12 mouse cellular contexts compared by ENCODE assay signal in genomic region chr2:14739510-14739909, GRCm38 (mm10).
DNase-seq lines count a peak whose midpoint lies in the region; ATAC-seq lines count a peak whose summit lies in the region.
"Had no signal": no experiment of that assay in that cellular context is flagged by ENCODE, and none has a peak within 500 bp of the region (broad histone marks: within the 10 kb centered on the region; RNA-seq: fewer than 3 reads in every experiment).

No protein-coding gene starts in this region.

- H3K4me3 ChIP-seq in embryonic facial prominence, embryonic 13.5 days: no peak overlapping the region
- H3K4me3 ChIP-seq: forebrain, embryonic 13.5 days; heart, embryonic 15.5 days; lung, embryonic 15.5 days had no signal

- H3K27me3 ChIP-seq in embryonic facial prominence, embryonic 13.5 days: no peaks in the 10 kb centered on the region
- H3K27me3 ChIP-seq: forebrain, embryonic 13.5 days; heart, embryonic 15.5 days; lung, embryonic 15.5 days had no signal

- H3K27ac ChIP-seq in embryonic facial prominence, embryonic 13.5 days: no peak overlapping the region
- H3K27ac ChIP-seq: forebrain, embryonic 13.5 days; lung, embryonic 15.5 days had no signal

- ATAC-seq in embryonic facial prominence, embryonic 13.5 days (ENCODE audit: insufficient number of reproducible peaks, insufficient read depth, low FRiP score, low TSS enrichment, low read depth): no peak

- 78% methylated on average over 15 of the region's 15 CpGs for WGBS in embryonic facial prominence, embryonic 13.5 days

- no peak overlapping the region for H3K9ac ChIP-seq in embryonic facial prominence, embryonic 13.5 days
- H3K9ac ChIP-seq: forebrain, embryonic 13.5 days; heart, embryonic 15.5 days; lung, embryonic 15.5 days had no signal

- H3K9me3 ChIP-seq in embryonic facial prominence, embryonic 13.5 days: no peaks in the 10 kb centered on the region
- H3K9me3 ChIP-seq: forebrain, embryonic 13.5 days; heart, embryonic 15.5 days; lung, embryonic 15.5 days had no signal

- H3K4me2 ChIP-seq in embryonic facial prominence, embryonic 13.5 days: peak overlapping the region; percentile 4; the same call in 1 of the 2 replicates
- H3K4me2 ChIP-seq: heart, embryonic 15.5 days; lung, embryonic 15.5 days had no signal

- peak; percentile 40 to 47 for DNase-seq in left cerebral cortex, adult 18-20 months (ENCODE audit: low spot score in 2 of 2)
- no peak for DNase-seq in left cerebral cortex, adult 11 months (ENCODE audit: low spot score)
- DNase-seq in left cerebral cortex, postnatal 4 days: peak; percentile 3
- peak; percentile 32 for DNase-seq in right cerebral cortex, postnatal 14 days
- no peak for DNase-seq in kidney, adult 9 months
- DNase-seq in urinary bladder, postnatal 36 days (ENCODE audit: low spot score in 2 of 2): no peak
- no peak for DNase-seq in embryo, embryonic 10 days (ENCODE audit: low spot score)
- DNase-seq: kidney, postnatal 10 days had no signal

- intact Hi-C loops in left cerebral cortex, postnatal 4 days (cut with DNase I): no loop called here

- H3K4me1 ChIP-seq in embryonic facial prominence, embryonic 13.5 days: peaks cover 9% of the 10 kb centered on the region

- H3K36me3 ChIP-seq in embryonic facial prominence, embryonic 13.5 days: no peaks in the 10 kb centered on the region
- H3K36me3 ChIP-seq: heart, embryonic 15.5 days; lung, embryonic 15.5 days had no signal

Comparison
In these comparisons a context has a peak if more than half of its experiments do, and no peak if none do; other contexts are left out.
1. DNase-seq: peak in left cerebral cortex, adult 18-20 months (2 of 2), left cerebral cortex, postnatal 4 days (single experiment) and right cerebral cortex, postnatal 14 days (single experiment); none in left cerebral cortex, adult 11 months (single experiment), kidney, adult 9 months (single experiment), urinary bladder, postnatal 36 days (0 of 2) and embryo, embryonic 10 days (single experiment).